Mouse (Mus musculus) E14TG2a.4 (cell line): ENCODE measurements around the gene Fnbp1l.

Experiments used
- H3K27me3 ChIP-seq: 2 replicates; pipeline ENCODE4 v1.6.1; 2014; ENCODE audit warnings: low read length, control low read depth; ENCODE audit not compliant: insufficient read depth
- H3K36me3 ChIP-seq: 2 replicates; pipeline ENCODE4 v1.6.1; 2014; ENCODE audit warnings: low read length, control low read depth; ENCODE audit not compliant: insufficient read depth
- H3K4me1 ChIP-seq: replicated peaks from 2 replicates; pipeline ENCODE4 v1.6.1; 2014; ENCODE audit warnings: low read depth, low read length, control low read depth
- H3K4me3 ChIP-seq: replicated peaks from 2 replicates; pipeline ENCODE4 v1.5.1; 2014; ENCODE audit warnings: mild to moderate bottlenecking, low read length
- H3K9me3 ChIP-seq: 2 replicates; pipeline ENCODE4 v1.6.1; 2014; ENCODE audit warnings: low read length, control low read depth
- CTCF ChIP-seq: conservative IDR thresholded peaks from 2 replicates; pipeline ENCODE4 v1.5.1; 2014; ENCODE audit warnings: low read length
- NANOG ChIP-seq: IDR thresholded peaks from 2 replicates; pipeline ENCODE4 v1.6.1; 2014; ENCODE audit warnings: borderline replicate concordance, low read length, mixed read lengths
- POU5F1 ChIP-seq: IDR thresholded peaks from 2 replicates; pipeline ENCODE4 v1.6.1; 2014; ENCODE audit warnings: low read length, borderline replicate concordance

The Fnbp1l gene

DNA sequence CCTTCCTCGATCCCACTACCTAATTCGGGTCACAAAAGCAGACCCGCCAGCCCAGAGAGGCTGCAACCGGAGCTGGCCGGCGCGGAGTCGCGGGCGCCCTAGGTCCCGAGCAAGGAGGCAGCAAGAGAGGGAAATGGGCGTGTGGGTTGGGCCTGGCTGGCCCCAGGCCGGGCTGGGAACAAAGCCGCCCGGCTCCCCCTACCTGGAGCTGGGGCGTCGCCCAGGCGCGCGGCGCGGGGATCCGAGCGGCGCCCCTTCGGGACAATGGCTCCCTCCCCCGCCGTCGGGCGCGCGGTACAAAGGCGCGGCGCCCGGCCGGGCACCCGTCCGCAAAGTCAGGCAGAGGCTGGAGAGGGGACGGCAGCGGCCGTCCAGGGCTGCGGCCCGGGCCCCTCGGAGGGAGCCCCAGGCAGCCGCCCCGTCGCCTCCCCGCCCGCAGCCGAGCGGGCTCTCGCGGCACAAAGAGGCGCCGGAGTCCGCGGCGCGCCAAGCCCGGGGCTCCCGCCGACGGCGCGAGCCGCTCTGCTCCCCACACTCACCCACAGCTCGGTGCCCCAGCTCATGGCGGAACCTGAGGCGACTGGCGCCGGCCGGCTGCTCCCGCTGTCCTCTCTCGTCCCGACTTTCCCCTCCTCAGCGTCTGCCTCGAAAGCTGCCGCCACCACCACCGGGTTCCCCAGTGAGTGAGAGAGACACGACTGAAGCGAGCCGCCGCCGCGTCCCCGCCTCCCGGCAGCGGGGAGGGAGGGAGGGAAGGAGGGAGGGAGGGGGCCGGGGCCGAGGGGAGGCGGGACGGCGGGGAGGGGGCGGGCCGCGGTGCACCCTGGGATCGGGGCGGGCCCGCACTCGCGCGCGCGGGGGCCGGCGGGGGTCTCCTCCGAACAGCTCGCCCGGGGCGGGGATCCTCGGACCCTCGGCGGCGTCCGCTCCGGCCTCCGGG, at the start of gene Fnbp1l:
Gene Fnbp1l, minus strand, starts transcription at position 725 of the 940 bp plus-strand sequence.
- no peaks in the 10 kb centered on the region for H3K9me3 ChIP-seq
- H3K27me3 ChIP-seq, result no peaks in the 10 kb centered on the region
- no peaks in the 10 kb centered on the region for H3K36me3 ChIP-seq
- peaks cover 50% of the 10 kb centered on the region for H3K4me1 ChIP-seq
- H3K4me3 ChIP-seq, result peak within 1 kb of the TSS; percentile 91
- TF ChIP-seq POU5F1 (no peak), CTCF (no peak), NANOG (no peak)

DNA sequence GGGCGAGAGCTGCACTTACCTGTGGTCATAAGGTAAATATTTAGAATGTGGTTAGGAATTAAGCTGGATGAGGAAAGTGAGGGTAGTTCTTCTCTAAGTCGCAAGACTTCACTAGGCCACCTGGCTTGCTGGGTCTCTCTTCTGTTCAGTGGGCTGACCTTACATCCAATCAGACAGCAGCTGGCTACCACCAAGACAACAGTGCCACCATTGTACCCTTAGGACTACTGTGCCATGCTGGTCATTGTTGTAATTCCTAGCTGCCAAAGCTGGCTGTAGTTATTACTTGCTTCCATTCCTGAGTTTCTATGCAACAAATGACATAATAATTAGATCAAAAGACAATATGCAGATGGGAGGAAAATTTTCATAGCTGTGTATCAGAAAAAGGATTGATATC, 41.3 kb upstream of the Fnbp1l start:
- Histone ChIP-seq H3K4me1 (no peaks in the 10 kb centered on the region), H3K4me3 (no peak overlapping the region), H3K36me3 (no peaks in the 10 kb centered on the region), H3K27me3 (no peaks in the 10 kb centered on the region), H3K9me3 (no peaks in the 10 kb centered on the region)
- TF ChIP-seq NANOG (no peak), CTCF (no peak), POU5F1 (no peak)

DNA sequence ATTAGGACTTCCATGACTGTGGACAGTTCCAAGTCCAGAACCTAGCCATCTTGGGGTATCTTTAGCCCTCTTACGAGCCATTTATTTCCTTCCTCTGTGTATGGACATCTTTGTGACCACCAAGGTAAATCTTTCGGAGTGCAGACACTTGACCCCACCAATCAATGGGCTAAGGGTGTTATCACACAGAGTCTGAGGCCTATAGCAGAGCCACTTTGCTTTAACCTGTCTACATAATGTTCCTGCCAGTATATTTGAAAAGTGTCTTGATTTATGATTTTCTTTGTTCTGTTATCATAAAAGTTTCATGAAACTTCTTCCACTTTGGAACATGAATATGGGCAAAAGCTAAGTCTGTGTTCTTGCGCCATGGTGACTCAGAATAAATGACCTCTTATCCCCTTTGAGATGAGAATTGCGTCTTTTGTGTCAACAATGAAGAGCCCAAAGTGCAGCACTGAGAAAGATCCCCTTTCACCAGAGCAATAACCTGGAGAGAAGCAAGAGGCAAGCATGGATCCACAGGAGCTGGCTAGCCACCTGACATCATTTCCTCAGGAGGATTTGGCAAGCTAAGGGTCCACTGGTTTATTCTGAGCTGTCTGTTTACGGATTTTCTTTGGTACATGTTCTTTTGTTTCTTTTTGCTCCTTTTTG, 39.9 kb upstream of the Fnbp1l start:
- Histone ChIP-seq H3K27me3 (no peaks in the 10 kb centered on the region), H3K36me3 (no peaks in the 10 kb centered on the region), H3K4me1 (no peaks in the 10 kb centered on the region), H3K4me3 (no peak overlapping the region), H3K9me3 (no peaks in the 10 kb centered on the region)
- TF ChIP-seq POU5F1 (no peak), NANOG (no peak), CTCF (no peak)

DNA sequence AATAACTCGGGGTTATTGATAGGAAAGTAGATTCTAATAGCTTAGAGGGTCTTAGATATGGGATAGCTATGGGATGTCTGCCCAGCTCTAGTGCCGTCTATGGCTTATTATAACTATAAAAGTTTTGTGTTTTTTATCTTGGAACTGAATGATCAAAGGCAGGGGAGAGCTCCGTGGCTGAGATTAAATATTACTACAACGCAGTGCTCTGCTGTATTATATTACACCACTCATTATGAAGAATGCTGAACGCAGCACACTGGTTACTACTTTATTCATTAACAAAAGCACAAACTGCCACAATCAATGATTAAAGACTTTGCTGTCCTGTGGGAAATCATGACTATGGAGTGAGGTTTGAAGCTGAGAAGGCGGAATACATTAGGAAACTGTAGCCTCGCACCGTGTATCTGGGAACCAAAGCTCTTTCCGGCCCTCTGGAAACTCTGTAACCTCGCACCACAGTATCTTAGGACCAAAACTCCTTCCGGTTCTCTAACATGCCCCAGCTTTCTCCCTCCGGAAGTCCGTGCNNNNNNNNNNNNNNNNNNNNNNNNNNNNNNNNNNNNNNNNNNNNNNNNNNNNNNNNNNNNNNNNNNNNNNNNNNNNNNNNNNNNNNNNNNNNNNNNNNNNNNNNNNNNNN, 27.8 kb upstream of the Fnbp1l start:
- no peaks in the 10 kb centered on the region for H3K27me3 ChIP-seq
- peaks cover 6% of the 10 kb centered on the region for H3K4me1 ChIP-seq
- no peaks in the 10 kb centered on the region for H3K9me3 ChIP-seq
- no peak for TF ChIP-seq POU5F1
- no peak for TF ChIP-seq CTCF
- no peak for TF ChIP-seq NANOG
- no peak overlapping the region for H3K4me3 ChIP-seq
- H3K36me3 ChIP-seq, result no peaks in the 10 kb centered on the region

DNA sequence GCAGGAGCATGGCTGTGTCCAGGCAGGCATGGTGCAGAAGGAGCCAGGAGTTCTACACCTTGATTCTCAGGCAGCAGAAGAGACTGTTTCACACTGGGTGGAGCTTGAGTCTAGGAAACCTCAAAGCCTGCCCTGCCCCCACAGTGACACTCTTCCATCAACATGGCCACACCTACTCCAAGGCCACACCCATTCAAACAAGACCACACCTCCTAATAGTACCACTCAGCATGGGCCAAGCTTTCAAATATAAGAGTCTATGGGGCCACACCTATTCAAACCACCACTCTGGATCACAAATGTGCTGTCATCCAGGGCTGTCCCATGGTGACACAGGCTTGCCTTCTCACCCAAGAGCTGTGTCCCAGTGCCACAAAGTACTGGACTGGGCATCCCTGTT, 20.8 kb upstream of the Fnbp1l start:
- H3K4me1 ChIP-seq, result peaks cover 28% of the 10 kb centered on the region
- TF ChIP-seq NANOG (no peak), CTCF (no peak), POU5F1 (no peak)

DNA sequence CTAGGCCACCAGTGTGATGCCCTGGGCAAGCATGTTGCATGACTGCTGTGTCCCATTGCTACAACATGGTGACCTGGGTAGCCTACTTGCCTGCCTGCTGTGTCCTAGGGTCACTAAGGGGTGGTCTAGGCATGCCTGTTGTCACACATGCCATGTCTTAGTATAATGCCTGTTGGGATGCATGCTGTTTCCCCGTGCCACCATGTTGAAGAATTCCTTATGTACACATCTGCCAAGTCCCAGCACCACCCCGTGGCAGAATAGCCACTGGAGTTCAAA, 19.6 kb upstream of the Fnbp1l start:
- Histone ChIP-seq H3K36me3 (no peaks in the 10 kb centered on the region), H3K9me3 (no peaks in the 10 kb centered on the region), H3K27me3 (no peaks in the 10 kb centered on the region), H3K4me3 (no peak overlapping the region), H3K4me1 (peaks cover 36% of the 10 kb centered on the region)
- TF ChIP-seq POU5F1, result no peak
- no peak for TF ChIP-seq NANOG
- no peak for TF ChIP-seq CTCF

More for the DNA sequence above, 20.8 kb upstream of the Fnbp1l start:
- H3K27me3 ChIP-seq, result no peaks in the 10 kb centered on the region
- H3K36me3 ChIP-seq, result no peaks in the 10 kb centered on the region
- H3K4me3 ChIP-seq, result no peak overlapping the region
- H3K9me3 ChIP-seq, result no peaks in the 10 kb centered on the region

DNA sequence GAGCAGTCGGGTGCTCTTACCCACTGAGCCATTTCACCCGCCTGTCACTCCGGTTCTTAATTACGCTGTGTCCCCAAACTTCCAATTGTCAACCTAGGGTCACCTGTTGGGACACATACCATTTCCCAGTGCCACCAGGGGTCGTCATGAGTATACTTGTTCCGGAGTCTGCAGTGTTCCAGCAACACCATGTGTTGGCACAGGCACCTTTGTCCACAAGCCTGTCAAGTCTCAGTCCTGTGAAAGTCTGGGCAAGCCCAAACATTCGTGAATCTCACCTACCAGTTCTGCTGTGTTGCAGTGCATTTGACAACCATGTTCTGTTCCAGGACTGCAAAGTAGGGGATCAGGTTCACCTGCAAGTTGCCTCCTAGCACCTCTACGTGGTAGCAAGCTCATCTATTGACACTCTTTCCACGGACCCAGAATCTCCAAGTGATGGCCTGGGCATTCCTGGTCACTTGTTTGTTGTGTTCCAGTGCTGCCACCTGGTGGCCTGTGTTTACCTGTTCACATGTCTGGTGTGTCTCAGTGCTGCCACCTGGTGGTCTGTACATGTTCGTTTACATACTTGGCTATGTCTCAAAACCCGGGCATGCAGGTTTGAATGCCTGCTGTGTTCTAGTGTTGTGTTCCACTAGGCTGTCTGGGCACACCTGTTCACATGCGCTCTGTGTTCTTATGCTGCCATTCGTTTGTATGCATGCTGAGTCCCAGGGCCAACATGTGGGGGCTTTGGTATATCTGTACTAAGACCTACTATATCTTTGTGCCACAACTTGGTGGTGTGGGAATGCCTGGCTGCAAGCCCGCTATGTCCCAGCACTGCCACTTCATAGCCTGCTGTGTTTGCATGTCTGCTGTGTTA, 19.0 kb upstream of the Fnbp1l start:
- peaks cover 36% of the 10 kb centered on the region for H3K4me1 ChIP-seq
- TF ChIP-seq CTCF, result peak; percentile 44
- no peak for TF ChIP-seq NANOG
- no peaks in the 10 kb centered on the region for H3K36me3 ChIP-seq
- H3K4me3 ChIP-seq, result no peak overlapping the region
- H3K27me3 ChIP-seq, result no peaks in the 10 kb centered on the region
- H3K9me3 ChIP-seq, result no peaks in the 10 kb centered on the region

DNA sequence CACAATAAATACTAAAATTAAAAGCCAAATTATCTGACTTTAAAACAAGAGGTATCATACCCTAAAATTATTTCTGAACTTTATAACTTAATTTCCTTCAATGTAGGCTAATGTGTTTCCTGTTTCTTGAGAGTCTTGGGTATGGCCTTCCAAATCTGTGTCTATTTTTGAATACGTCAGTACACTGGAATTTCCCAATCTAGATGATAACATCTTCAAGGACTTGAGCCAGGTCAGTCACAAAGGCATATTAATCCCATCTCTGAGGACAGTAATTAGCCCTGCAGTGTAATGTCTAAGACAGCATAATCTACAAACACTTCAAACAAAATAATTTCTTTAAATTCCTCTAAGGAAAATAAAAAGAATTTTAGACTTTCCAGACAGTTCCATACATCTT, 17.8 kb upstream of the Fnbp1l start:
- no peak for TF ChIP-seq POU5F1
- TF ChIP-seq CTCF, result no peak
- no peak for TF ChIP-seq NANOG
- no peaks in the 10 kb centered on the region for H3K9me3 ChIP-seq
- H3K4me3 ChIP-seq, result no peak overlapping the region
- peaks cover 40% of the 10 kb centered on the region for H3K4me1 ChIP-seq
- no peaks in the 10 kb centered on the region for H3K36me3 ChIP-seq
- no peaks in the 10 kb centered on the region for H3K27me3 ChIP-seq
